Mouse (Mus musculus) layer of hippocampus, postnatal 14 days (tissue): ENCODE data around the gene Asic3. TPM values are rescaled to one million over a fixed set of nuclear protein-coding genes. Genes with fewer than 3 reads are reported as not detected.

Source experiments
- DNase-seq, 2 experiments: peaks; one replicate each; pipeline ENCODE4 v3.0.0; 2021 to 2022; ENCODE audit warnings: low spot score in 2 of 2, mixed read lengths in 1 of 2
- long read RNA-seq, 2 experiments: library from polyadenylated mRNA; stranded (forward); transcript quantifications; one replicate each; pipeline ENCODE4 v2.0.0; 2021
- total RNA-seq, 2 experiments: library from RNA; stranded (reverse); gene quantifications; 2 replicates each; pipeline ENCODE4 v1.2.3; 2021

Asic3 gene
- total RNA-seq = under 1 TPM in 1 of 2 experiments, not detected in 1; 0.18 TPM
- long read RNA-seq, experiment 1 = 0 reads
- long read RNA-seq, experiment 2 = 0 reads

DNA sequence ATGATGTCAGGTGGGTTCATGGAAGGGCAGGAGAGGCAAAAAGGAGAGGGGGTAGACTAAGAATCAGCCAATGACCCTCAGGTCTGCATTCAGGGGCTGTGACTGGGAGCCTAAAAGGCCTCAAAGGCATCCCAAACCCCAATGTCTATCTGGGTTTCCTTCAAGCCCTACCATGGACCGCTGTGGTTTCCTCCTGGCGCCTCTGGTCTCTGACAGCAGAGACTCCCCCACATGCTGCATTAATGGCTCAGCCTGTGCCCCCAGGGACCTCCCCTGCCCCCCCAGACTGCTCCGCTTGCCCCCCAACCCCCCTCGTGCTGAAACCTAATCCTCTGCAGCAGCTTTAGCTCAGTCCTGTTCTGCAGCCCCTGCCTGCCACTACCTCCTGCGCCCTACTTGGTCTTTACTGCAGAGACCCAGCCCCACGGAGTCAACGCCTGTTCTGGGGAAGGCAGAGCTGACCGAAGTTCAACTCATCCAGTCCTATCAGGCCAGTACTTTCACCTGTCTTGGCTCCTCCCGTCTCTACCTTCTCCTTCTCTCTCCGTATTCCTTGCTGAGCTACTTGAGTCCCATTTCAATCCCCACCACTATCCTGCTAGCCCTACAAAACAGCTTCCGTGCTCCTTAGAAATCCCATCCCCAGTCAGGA lies at the start of gene Asic3:
Gene Asic3, plus strand, starts transcription at position 351 of the 652 bp plus-strand sequence.
- no peak for DNase-seq

DNA sequence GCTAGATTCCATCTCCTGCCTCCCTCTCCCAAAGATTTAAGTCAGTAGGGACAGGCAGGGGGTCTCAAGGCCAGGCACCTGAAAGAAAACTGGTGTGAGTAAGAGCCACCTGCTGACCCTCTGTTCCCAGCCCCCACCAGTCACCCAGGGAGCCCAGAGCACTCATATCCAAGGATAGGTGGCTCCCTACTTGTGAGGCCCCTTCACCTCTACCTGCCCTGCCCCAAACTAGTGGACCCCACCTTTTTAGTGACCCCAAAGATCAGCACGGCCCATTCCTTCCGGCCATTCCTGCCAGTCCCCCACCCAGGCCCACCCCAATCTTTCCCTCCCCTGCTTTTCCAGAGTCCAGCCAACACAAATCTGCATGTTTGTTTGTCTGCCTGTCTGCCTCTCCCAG lies 49.7 kb upstream of the Asic3 start:
- no peak for DNase-seq

DNA sequence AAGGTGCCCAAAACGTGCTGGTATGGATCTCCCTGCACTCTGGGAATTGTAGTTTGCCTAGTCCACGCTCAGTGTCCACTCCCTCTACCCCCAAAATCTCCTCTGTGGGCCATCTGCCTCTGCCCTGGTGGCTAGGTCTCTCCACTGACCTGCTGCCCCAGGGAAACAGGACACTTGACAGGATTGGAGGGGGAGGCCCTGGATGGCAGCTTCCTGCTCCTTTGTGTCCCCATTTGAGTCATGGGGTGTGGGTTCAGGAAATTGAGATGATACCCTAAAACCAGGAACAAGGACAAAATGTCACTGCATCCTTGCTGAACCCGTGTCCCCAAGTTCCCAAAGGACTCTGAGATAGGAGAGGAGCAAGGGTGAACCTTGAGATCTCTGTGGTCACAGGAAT lies 49.1 kb upstream of the Asic3 start:
- no peak for DNase-seq

DNA sequence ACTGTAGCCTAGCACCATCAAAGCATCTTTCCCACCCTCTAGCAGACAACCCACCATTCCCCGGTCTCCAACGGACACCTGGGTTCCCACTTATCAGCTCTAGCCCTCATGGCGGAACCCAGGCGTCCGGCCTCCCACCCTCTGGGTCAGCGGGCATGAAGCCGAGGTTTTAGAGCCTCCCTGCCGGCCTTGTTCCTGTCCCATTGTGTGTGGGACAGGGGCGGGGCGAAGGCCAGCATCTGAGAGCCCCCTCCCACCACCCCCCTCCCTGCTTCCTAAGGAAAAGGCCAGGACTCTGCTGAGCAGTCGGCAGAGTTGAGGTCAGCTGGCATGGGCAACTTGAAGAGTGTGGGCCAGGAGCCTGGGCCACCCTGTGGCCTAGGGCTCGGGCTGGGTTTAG lies 48.7 kb upstream of the Asic3 start, which contains the start of gene Nos3:
Gene Nos3, plus strand, starts transcription at position 303 of the 400 bp plus-strand sequence.
- no peak for DNase-seq

DNA sequence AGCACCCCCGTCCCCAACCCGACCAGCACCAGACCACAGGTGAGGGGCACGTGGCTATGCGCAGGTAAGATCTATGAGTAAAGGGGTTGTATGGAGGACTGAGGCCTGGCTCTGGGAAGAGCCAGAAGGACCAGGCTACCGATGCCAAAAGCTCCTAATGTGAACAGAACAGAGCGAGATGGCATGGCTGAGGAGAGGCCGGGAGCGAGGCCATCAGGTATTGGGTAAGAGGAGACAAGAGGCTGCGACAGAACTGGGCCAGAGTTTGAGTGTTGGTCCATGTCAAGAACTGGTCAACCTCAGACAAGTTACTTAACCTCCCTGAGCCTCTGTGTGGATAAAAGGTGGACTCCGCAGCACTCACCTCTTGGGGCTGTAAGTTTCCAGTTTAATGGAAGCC lies 48.2 kb upstream of the Asic3 start:
- no peak for DNase-seq

DNA sequence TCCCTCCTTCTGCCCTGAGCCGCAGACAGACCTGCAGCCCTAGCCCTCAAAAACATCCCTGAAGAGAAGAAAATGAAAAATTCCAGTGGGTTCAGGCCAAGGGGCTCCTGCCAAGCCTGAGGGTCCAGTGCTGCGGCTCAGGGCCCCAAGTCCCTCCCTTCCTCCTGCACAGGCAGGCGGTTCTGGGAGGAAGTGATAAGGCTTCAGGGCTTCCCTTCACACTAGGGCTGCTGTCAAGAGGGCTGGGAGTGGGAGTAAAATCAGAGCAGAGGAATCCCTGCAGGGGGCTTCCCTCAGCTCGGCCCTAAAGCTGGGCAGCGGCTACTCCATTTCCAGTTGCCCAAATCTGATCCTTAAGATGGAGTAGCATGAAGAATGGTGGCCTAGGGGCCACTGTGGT lies 47.7 kb upstream of the Asic3 start:
- DNase-seq = no peak

DNA sequence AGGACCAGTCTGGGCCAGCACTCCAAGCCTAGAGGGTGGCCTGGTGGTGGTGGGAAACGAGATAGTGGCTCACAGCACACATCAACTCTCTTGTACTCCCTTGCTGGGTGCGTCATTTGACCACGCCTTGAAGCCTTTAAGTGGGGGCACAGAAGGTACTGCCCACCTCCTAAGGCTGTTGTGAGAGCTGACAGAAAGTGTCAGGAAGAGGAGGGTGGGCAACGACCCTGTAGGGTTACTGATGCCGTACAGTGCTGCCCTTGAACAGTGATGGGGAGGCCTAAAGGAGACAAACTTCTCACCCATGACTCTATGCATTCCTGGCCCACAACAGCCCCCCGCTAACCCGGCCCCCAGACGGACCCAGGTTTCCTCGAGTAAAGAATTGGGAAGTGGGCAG lies 46.8 kb upstream of the Asic3 start:
- no peak for DNase-seq

DNA sequence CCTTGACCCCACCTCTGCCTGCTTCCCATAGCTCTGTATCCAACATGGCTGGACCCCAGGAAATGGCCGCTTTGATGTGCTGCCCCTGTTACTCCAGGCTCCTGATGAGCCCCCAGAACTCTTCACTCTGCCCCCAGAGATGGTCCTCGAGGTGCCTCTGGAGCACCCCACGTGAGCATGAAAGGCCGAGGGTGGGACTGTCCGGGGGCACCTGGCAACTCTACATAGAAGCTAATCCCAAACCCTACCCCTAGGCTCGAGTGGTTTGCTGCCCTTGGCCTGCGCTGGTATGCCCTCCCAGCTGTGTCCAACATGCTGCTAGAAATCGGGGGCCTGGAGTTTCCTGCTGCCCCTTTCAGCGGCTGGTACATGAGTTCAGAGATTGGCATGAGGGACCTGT lies 43.4 kb upstream of the Asic3 start:
- DNase-seq = no peak

DNA sequence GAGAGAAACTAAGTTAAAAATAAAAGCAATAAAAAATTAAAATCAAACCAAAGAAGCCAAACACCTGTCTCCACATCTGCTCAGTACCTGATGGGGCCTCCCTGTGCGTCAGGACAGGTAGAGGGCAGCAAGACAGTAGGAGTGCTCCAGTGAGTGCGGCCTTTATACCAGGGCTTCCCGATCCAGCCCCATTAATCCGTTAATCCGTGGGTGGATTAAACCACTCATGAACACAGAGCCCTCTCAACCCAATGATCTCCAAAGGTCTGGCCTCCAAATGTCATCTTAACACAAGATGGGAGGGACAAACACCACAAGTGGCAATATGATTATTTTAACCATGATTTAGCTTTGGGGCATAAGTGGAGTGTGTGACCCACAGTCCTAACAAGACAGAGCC lies 39.4 kb upstream of the Asic3 start:
- DNase-seq = no peak

DNA sequence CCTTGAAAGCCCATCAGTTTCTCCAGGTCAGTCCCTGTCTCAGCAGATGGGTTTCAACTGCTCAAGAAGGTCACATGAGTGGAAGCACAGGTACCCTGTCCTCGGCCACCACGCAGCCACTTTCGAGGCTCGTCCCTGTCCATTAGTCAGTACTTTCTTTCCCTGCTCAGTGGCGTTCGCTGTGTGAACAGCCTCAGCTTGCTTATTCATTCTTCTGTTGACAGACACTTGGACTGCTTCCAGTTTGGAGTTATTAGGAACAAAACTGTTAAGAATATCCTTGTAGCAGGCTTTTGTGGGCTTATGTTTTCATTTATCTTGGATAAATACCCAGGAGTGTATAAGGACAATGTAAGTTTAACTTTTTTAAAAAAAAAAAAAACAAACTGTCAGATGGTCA lies 39.0 kb upstream of the Asic3 start:
- peak in 1 of 2 experiments; percentile 64 for DNase-seq

DNA sequence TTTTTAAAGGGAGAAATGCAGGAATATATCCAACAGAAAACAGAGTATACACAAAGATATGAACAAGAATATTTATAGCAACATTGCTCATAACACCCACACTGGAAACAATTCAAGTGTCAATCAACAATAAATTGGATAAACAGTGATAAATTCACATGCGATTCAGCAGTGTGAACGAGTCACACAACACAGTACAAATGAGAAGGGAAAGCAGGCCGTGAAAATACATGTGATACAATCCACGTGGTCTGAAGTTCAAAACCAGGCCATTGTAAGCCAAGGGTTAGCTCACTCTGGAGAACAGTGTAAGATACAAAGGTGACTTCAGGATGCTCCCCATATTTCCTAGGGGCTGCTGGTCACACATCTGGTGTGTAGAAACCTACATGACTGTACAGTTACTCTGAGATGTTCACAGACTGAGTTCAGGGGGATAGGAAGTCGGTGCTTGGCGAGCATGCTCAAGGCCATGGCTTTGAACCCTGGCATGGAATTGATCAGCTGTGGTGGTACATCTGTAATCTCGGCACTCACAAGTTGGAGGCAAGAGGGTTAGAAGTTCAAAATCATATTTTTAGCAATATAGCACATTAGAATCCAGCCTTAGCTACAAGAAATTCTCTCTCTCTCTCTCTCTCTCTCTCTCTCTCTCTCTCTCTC lies 38.4 kb upstream of the Asic3 start:
- DNase-seq = no peak

DNA sequence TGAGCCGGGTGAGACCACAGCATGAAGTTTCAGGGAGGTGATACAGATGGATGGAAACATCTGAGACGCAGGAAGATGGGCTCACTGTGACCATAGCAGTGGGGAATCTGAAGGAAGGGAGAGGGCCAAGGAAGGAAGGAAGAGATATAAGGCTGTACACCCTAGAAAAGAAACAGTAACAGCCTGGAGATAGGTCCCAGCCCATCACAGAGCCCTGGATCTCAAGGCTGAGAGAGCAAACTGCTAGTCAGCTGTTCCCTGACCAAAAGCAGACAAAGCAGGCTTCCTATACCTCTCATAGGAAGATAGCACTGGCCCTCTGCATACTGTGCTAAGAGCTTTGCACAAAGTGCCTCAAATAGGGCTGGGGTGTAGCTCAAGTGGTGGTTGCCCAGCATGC lies 34.5 kb upstream of the Asic3 start:
- no peak for DNase-seq

DNA sequence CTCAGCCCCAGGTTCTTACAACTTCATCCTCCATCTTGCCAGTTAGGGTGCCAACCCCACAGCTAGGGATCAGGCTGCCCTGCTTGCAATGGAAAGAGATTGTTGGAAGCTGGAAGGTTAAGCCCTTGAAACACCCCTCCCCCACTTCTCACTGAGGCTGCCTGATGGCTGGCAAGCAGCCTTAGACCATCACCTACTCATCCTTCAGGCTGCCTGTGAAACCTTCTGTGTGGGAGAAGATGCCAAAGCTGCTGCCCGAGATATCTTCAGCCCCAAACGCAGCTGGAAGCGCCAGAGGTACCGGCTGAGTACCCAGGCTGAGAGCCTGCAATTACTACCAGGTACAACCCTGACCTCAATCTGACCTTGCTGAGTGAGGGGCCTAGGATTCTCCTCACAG lies 33.7 kb upstream of the Asic3 start:
- DNase-seq = no peak

DNA sequence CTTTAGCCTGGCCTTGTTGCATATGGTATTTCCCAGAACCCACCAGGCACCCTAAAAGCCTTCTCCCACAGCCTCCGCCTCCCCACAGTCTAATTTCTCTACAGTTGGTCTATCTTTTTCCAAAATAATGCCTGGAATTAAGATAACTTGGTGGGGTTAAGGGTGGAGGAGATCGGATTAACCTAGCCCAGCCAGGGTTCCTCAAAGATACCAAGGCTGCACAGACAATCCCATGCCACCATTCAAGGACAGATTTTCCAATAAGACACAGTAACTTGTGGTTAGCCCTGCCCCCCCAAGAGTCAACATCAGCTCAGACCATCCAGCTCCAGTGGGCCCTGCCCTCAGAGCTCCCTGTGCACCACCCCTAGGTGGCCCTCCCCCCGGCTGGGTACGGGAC lies 32.7 kb upstream of the Asic3 start:
- no peak for DNase-seq

DNA sequence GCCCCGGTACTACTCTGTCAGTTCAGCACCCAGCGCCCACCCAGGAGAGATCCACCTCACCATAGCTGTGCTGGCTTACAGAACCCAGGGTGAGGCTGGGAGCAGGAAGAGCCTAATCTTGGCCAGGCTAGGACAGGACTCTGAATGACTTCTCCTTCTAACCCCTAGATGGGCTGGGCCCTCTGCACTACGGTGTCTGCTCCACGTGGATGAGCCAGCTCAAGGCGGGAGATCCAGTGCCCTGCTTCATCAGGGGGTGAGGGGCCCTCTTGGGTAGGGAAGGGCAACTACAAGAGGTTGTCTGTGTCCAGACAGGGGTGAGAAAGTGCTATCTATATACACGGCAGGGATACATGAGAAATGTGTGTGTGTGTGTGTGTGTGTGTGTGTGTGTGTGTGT lies 31.7 kb upstream of the Asic3 start:
- no peak for DNase-seq

DNA sequence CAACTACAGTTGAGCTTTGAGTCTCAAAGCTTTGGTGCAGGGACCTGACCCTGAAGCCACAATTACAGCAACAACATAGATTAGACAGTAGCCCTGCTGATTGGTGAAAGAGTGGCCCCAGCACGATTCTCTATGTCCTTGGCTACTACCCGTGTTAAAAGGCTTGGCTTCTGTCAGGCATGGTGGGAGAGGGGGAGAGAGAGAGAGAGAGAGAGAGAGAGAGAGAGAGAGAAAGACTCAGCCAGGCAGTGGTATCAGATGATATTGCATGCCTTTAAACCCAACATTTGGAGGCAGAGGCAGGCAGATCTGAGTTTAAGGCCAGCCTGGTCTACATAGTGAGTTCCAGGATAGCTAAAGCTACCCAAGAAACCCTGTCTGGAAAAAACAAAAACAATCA lies 31.2 kb upstream of the Asic3 start:
- DNase-seq = no peak

DNA sequence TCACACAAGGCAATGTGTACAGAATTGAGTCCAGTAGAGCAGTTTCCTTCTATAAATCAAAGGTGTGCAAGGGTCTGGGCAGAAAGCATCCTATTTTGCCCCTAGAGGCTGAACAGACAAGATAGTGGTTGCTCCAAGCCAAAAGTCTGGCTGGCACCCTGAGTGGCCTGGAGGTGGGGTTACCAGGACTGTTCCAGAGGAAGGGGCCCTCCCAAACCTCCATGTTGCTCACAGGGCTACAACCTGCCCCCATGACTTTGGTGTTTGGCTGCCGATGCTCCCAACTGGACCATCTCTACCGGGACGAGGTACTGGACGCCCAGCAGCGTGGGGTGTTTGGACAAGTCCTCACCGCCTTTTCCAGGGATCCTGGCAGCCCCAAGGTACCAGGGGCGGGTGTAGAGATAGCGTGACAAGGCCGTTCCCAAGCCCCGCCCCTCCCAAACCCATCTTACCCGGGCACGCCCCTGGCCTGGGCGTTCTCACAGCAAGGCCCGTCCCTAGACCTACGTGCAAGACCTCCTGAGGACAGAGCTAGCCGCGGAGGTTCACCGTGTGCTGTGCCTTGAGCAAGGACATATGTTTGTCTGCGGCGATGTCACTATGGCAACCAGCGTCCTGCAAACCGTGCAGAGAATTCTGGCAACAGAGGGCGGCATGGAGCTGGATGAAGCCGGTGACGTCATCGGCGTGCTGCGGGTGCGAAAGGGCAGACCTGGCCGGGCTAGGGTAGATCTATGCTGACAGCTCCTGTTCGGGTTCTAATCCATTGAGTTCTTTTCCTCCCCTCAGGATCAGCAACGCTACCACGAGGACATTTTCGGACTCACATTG lies 29.9 kb upstream of the Asic3 start:
- DNase-seq = peak; percentile 91

DNA sequence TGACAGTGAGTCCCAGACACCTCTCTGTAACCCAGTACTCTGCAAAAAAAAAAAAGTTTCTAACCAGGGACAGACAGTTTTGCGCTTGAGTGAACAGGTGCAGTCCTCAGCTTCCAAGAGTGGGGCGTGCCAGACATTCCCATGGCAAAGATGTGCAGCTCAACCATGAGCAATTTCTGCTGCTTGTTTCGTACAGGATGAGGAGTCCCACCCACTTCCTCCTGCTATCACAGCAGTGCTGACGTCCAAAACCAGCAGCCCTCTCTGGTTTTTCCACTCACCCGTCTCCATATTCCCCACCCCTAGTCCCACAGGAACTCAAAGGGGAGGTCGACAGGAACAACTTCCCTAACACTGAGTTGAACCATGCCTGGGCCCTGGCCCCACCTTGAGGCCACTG lies 28.8 kb upstream of the Asic3 start:
- peak; percentile 32 to 51 for DNase-seq

DNA sequence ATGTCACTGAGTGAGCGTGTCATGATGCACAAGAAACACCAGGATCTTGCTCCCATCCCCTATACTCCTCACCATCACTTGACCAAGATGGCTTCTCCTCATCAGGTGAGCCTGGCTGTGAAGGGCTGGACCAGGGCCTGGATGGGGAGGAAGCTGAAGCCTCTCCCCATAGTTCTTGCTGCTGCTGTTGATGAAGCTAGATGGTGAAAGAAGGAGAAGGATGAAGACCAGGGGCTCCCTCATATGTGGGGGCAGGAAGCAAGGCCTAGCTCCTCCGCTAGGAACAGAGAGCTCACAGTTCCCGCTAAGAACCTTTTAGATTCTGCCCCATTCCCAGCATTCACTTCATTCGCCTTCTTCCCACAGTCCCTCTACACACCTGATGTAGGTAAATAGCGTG lies 27.8 kb upstream of the Asic3 start:
- DNase-seq = no peak

DNA sequence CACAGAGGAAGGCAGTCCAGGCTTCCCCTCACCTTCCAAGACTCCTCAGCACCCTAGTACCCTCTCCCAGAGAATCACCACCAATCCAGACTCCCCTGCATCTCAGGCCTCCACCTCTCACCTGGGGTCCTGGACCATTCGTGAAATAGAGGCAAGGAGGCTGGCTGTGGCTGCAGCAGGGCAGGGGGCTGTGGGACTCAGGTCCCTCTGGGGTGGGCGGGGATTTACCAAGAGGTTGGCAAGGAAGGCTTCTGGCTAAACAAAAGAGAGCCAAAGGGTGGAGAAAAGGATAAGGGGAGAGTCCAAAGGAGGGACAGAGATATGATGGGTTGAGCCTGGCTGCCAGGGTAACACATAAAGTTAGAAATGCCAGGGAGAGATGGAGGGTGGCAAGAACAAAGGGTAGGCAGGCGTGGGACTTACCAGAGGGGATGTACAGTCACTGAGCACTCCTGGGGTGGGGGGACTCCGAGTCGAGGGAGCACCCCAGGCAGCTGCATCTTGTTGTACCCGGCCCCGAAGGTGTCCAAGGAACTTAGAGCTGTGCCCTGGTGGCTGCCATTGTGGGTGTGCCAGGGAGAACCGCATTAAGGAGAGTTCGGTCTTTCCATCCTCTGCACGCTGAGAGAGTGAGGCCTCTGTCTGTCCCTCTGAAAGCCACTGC lies 27.2 kb upstream of the Asic3 start:
- DNase-seq = no peak
